Mouse (Mus musculus) limb, embryonic 11.5 days (tissue): ENCODE results near the gene Plekhf1. TPM values are rescaled to one million over a fixed set of nuclear protein-coding genes. Genes with fewer than 3 reads are reported as not detected.

ENCODE experiments used
- ATAC-seq: fragments of 200-750 bp; cut with Nextera tagmentation; 2 replicates; pipeline ENCODE4 v1.8.0; 2017; ENCODE audit warnings: low read depth; ENCODE audit not compliant: insufficient number of reproducible peaks, low FRiP score, low TSS enrichment
- DNase-seq: peaks from one replicate; pipeline ENCODE4 v3.0.0-alpha.2; 2015; ENCODE audit warnings: low spot score
- H3K27ac ChIP-seq: fragments of 300-500 bp; sonication (generic); replicated peaks from 2 replicates; pipeline ENCODE4 v1.5.1; 2014; ENCODE audit warnings: low read depth, mild to moderate bottlenecking, low read length
- H3K27me3 ChIP-seq: fragments of 300-500 bp; sonication (generic); 2 replicates; pipeline ENCODE4 v1.6.1; 2014; ENCODE audit warnings: mild to moderate bottlenecking, low read length, mixed read lengths; ENCODE audit not compliant: control insufficient read depth, insufficient read depth
- H3K36me3 ChIP-seq: fragments of 300-500 bp; sonication (generic); 2 replicates; pipeline ENCODE4 v1.6.1; 2014; ENCODE audit warnings: mild to moderate bottlenecking, low read length, moderate library complexity, mixed read lengths; ENCODE audit not compliant: control insufficient read depth, insufficient read depth
- H3K4me1 ChIP-seq: fragments of 300-500 bp; sonication (generic); 2 replicates; pipeline ENCODE4 v1.6.1; 2014; ENCODE audit warnings: low read length, mixed read lengths; ENCODE audit not compliant: control insufficient read depth, insufficient read depth
- H3K4me2 ChIP-seq: fragments of 300-500 bp; sonication (generic); 2 replicates; pipeline ENCODE4 v1.6.1; 2014; ENCODE audit warnings: low read depth, mild to moderate bottlenecking, moderate library complexity; ENCODE audit not compliant: severe bottlenecking
- H3K4me3 ChIP-seq: fragments of 300-500 bp; sonication (generic); 2 replicates; pipeline ENCODE4 v1.5.1; 2014; ENCODE audit warnings: low read depth, low read length
- H3K9ac ChIP-seq: fragments of 300-500 bp; sonication (generic); 2 replicates; pipeline ENCODE4 v1.6.1; 2014; ENCODE audit warnings: mild to moderate bottlenecking, low read length
- H3K9me3 ChIP-seq: fragments of 300-500 bp; sonication (generic); 2 replicates; pipeline ENCODE4 v1.6.1; 2016; ENCODE audit warnings: low read length; ENCODE audit not compliant: control insufficient read depth
- WGBS: fragments of 180-500 bp; shearing (Covaris S2); extraction: QIAGEN DNeasy Blood & Tissue Kit; methylation state at CpG from one replicate; pipeline ENCODE4 v1.1.7; 2014; 5-methylcytosine and 5-hydroxymethylcytosine counted together
- polyA plus RNA-seq: library from polyadenylated mRNA; unstranded; fragments of >200 nt; fragmentation: Nextera tagmentation; extraction: Ambion mirVana; gene quantifications from 2 replicates; pipeline ENCODE4 v1.2.1, GENCODE M21; 2014

The Plekhf1 gene
- polyA plus RNA-seq, 1 experiment from 2014 or later, result 4.2 TPM

DNA sequence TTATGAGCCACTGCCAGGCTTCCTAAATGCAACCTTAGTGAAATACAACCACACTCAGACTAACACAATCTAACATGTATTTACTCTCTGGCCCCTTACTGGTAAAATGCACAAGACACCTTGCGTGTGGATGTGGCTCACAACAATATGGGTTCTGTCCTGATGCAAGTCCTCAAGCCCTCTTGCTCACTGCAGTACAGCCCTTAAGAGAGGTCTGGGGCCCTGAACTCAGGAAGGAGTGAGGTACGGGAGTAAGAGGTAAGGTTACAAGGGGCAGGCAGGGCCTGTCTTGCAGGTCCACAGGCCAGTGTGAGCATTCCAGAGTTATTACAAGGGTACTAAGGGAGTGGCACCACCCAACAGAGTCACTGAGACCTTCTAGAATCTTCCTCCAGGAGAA, 1.6 kb downstream of the Plekhf1 start:
- ATAC-seq (no peak), DNase-seq (no peak)
- no peak overlapping the region for H3K4me3 ChIP-seq
- H3K9me3 ChIP-seq, result no peaks in the 10 kb centered on the region
- H3K4me1 ChIP-seq, result 0 out of 2 replicates have a peak, but pooled peaks cover 4% of the 10 kb centered on the region
- peaks cover 5% of the 10 kb centered on the region; the same call in 1 of the 2 replicates for H3K36me3 ChIP-seq
- 69% methylated on average over 2 of the region's 2 CpGs for WGBS
- H3K27me3 ChIP-seq, result 0 out of 2 replicates have a peak, but pooled peaks cover 2% of the 10 kb centered on the region
- H3K27ac ChIP-seq, result no peak overlapping the region
- H3K9ac ChIP-seq, result no peak overlapping the region
- no peak overlapping the region for H3K4me2 ChIP-seq

DNA sequence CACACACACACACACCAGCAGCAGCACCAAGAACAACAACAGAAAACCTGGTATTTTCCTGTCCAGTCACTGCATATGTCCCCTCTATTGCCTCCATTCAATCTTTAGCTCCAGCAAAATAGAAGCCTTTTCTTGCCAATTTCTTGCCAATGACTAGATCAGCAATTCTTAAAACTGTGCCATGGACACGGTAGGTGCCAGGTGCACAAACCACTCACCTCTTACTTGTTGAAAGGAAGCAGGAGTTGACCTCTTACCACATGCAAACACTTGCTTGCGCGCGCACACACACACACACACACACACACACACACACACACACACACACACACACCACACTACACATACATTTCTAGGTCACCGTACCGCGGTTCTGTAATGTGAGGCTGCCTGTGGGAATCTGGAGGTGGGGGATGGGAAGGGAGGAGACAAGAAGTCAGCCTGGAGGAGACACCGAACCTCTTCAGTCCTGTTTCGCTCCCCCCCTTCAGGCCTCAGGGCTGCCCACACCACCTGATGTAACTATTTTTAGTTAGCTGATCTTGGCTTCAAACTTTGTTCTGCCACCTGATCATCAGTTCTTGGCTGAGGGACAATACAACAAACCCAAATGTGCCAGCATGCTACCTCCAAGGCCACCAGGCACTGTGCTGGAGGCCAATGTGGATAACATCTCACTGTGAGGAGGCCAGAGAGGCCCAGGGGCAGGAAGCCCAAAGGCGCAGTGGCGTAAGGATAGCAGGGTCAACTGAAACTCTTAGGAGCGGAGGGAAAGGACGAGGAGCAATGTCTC, 3.0 kb downstream of the Plekhf1 start:
- Histone ChIP-seq H3K36me3 (peaks cover 5% of the 10 kb centered on the region; the same call in 1 of the 2 replicates), H3K27me3 (0 out of 2 replicates have a peak, but pooled peaks cover 2% of the 10 kb centered on the region), H3K9me3 (no peaks in the 10 kb centered on the region), H3K4me3 (no peak overlapping the region), H3K4me2 (no peak overlapping the region), H3K27ac (no peak overlapping the region), H3K4me1 (0 out of 2 replicates have a peak, but pooled peaks cover 4% of the 10 kb centered on the region), H3K9ac (no peak overlapping the region)
- no peak for ATAC-seq
- 91% methylated on average over 13 of the region's 13 CpGs for WGBS
- no peak for DNase-seq

DNA sequence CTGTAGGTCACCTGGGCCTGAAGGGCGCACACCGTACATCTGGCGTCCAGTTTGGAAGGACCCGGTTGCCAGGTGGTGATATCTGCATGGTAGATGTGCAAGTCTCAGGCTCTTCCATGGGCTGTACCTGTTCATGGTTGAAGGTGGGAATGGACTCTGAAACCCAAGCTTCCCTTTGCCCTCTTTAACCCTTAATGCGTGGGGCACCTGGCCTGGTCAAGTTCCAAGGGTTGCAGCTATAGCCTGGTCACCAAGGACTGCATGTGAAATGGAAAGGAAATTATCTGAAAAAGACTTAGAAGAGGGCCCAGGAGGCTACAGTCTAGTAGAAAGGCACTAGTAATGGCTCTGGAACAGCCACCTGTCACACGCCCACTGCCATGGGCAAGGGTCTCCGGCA, 7.0 kb downstream of the Plekhf1 start:
- WGBS, result 94% methylated on average over 7 of the region's 7 CpGs

GRCm38 (mm10) chr7:38219526-38219925, 8.3 kb downstream of the Plekhf1 start:
- Histone ChIP-seq H3K27ac (no peak overlapping the region), H3K9ac (no peak overlapping the region), H3K4me1 (no peaks in the 10 kb centered on the region), H3K4me3 (no peak overlapping the region), H3K36me3 (peaks cover 5% of the 10 kb centered on the region; the same call in 1 of the 2 replicates), H3K27me3 (no peaks in the 10 kb centered on the region), H3K4me2 (no peak overlapping the region), H3K9me3 (no peaks in the 10 kb centered on the region)
- 90% methylated on average over 4 of the region's 4 CpGs for WGBS
- DNase-seq, result no peak
- ATAC-seq, result no peak

More for the DNA sequence above, 7.0 kb downstream of the Plekhf1 start:
- no peaks in the 10 kb centered on the region for H3K27me3 ChIP-seq
- H3K9me3 ChIP-seq, result no peaks in the 10 kb centered on the region
- no peak overlapping the region for H3K9ac ChIP-seq
- H3K36me3 ChIP-seq, result peaks cover 5% of the 10 kb centered on the region; the same call in 1 of the 2 replicates
- H3K4me1 ChIP-seq, result 0 out of 2 replicates have a peak, but pooled peaks cover 2% of the 10 kb centered on the region
- no peak overlapping the region for H3K4me2 ChIP-seq
- DNase-seq (no peak), ATAC-seq (no peak)
- H3K27ac ChIP-seq, result no peak overlapping the region
- no peak overlapping the region for H3K4me3 ChIP-seq

GRCm38 (mm10) chr7:38218631-38219367, 9.0 kb downstream of the Plekhf1 start:
- no peak overlapping the region for H3K4me2 ChIP-seq
- DNase-seq (no peak), ATAC-seq (no peak)
- peaks cover 5% of the 10 kb centered on the region; the same call in 1 of the 2 replicates for H3K36me3 ChIP-seq
- no peak overlapping the region for H3K4me3 ChIP-seq
- no peaks in the 10 kb centered on the region for H3K27me3 ChIP-seq
- no peaks in the 10 kb centered on the region for H3K9me3 ChIP-seq
- H3K4me1 ChIP-seq, result no peaks in the 10 kb centered on the region
- H3K9ac ChIP-seq, result no peak overlapping the region
- 81% methylated on average over 8 of the region's 8 CpGs for WGBS
- H3K27ac ChIP-seq, result no peak overlapping the region

DNA sequence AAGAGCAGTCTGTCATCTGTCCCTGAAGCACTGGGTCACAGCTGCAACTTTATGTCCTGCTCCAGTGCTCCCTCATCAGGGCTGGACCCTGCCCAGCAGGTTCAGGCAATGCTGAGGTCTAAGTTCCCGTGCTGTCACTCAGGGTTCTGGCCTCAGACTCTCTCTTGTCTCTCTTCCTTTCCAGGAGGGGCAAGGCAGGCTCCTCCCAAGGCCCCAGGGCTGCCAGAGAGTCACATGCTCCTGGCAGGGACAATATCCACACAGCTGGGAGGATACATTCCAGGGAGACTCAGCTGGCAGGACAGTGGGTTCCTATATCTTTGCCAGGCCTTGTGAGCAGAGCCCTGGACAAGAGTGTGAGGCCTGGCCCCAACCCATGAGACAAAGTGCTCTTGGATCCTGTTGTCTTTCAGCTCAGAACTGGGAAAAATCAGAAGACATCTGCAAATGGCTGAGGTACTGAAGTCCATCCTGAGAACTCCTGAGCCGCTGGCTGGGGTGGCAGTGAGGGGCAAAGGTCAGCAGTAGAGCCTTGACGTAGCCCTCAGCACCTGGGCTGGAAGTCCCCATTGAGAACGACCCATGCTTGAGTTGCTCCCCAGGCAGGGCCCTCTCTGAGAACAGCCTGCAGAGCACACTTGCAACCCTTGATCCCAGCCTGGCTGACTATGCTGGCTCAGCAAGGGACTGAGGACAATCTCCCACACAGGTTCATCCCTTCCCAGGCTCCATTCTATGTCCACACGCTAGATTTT, 10.2 kb downstream of the Plekhf1 start:
- no peak overlapping the region for H3K4me2 ChIP-seq
- H3K4me3 ChIP-seq, result no peak overlapping the region
- H3K4me1 ChIP-seq, result no peaks in the 10 kb centered on the region
- H3K27me3 ChIP-seq, result no peaks in the 10 kb centered on the region
- H3K9ac ChIP-seq, result no peak overlapping the region
- H3K9me3 ChIP-seq, result no peaks in the 10 kb centered on the region
- H3K36me3 ChIP-seq, result peaks cover 5% of the 10 kb centered on the region; the same call in 1 of the 2 replicates
- ATAC-seq, result no peak
- H3K27ac ChIP-seq, result no peak overlapping the region
- 58% methylated on average over 5 of the region's 5 CpGs for WGBS
- DNase-seq, result no peak

GRCm38 (mm10) chr7:38215697-38216096, 12.1 kb downstream of the Plekhf1 start:
- Histone ChIP-seq H3K36me3 (no peaks in the 10 kb centered on the region), H3K4me2 (no peak overlapping the region), H3K27me3 (no peaks in the 10 kb centered on the region), H3K9me3 (no peaks in the 10 kb centered on the region), H3K9ac (no peak overlapping the region), H3K4me3 (no peak overlapping the region), H3K4me1 (no peaks in the 10 kb centered on the region), H3K27ac (no peak overlapping the region)
- DNase-seq, result no peak
- ATAC-seq, result no peak
- 87% methylated on average over 6 of the region's 6 CpGs for WGBS

DNA sequence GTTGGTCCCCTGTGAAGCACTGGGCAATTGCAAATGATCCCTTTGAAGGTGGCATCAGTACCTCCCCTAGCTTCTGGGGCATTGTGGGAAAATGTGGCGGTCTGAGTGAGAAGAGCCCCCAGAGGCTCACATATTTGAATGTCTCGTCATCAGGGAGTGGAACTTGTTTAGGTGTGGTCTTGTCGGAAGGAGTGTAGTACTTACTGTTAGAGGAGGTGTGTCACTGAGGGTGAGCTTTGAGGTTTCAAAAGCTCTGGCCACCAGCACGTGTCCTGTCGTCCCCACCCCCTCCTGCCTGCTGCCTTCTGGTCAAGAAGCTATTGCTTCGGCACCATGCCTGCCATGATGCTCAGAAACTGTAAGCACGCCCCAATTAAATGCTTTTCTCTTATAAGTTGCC, 12.5 kb downstream of the Plekhf1 start:
- no peaks in the 10 kb centered on the region for H3K36me3 ChIP-seq
- H3K4me1 ChIP-seq, result no peaks in the 10 kb centered on the region
- no peak overlapping the region for H3K4me3 ChIP-seq
- no peaks in the 10 kb centered on the region for H3K27me3 ChIP-seq
- no peak overlapping the region for H3K27ac ChIP-seq
- no peak overlapping the region for H3K9ac ChIP-seq
- DNase-seq (no peak), ATAC-seq (no peak)
- H3K4me2 ChIP-seq, result no peak overlapping the region
- no peaks in the 10 kb centered on the region for H3K9me3 ChIP-seq
- 59% methylated on average over 7 of the region's 7 CpGs for WGBS
